Mouse (Mus musculus) heart, postnatal 0 days (tissue): ENCODE results near the gene Calb2.

ENCODE experiments used
- CTCF ChIP-seq: IDR thresholded peaks from 2 replicates; pipeline ENCODE4 v1.5.1; 2016; ENCODE audit warnings: antibody characterized with exemption, control low read depth, low read depth
- EP300 ChIP-seq: IDR thresholded peaks from 2 replicates; pipeline ENCODE4 v1.6.1; 2016; ENCODE audit warnings: antibody characterized with exemption, low read depth

- TF ChIP-seq CTCF (no peak), EP300 (no peak)
Observed at GRCm38 (mm10) chr8:110183748-110184147, 15.7 kb upstream of the Calb2 start.
